Mouse (Mus musculus) heart, embryonic 16.5 days (tissue): ENCODE results near the gene Iqcf1. TPM values are rescaled to one million over a fixed set of nuclear protein-coding genes. Genes with fewer than 3 reads are reported as not detected.

ENCODE experiments used
- ATAC-seq: fragments of 200-750 bp; cut with Nextera tagmentation; replicated peaks from 2 replicates; pipeline ENCODE4 v1.8.0; 2017; ENCODE audit warnings: moderate number of reproducible peaks; ENCODE audit not compliant: insufficient read depth, low FRiP score; ENCODE audit errors: extremely low read depth
- H3K27ac ChIP-seq: fragments of 300-500 bp; sonication (generic); 2 replicates; pipeline ENCODE4 v1.5.1; 2014; ENCODE audit warnings: mild to moderate bottlenecking, low read length, control low read depth, moderate library complexity
- H3K27me3 ChIP-seq: fragments of 300-500 bp; sonication (generic); 2 replicates; pipeline ENCODE4 v1.6.1; 2014; ENCODE audit warnings: low read length, mixed read lengths; ENCODE audit not compliant: control insufficient read depth, insufficient read depth
- H3K36me3 ChIP-seq: fragments of 300-500 bp; sonication (generic); 2 replicates; pipeline ENCODE4 v1.6.1; 2014; ENCODE audit not compliant: control insufficient read depth, insufficient read depth
- H3K4me1 ChIP-seq: fragments of 300-500 bp; sonication (generic); 2 replicates; pipeline ENCODE4 v1.6.1; 2014; ENCODE audit warnings: low read length, mixed read lengths; ENCODE audit not compliant: control insufficient read depth, insufficient read depth
- H3K4me2 ChIP-seq: fragments of 300-500 bp; sonication (generic); 2 replicates; pipeline ENCODE4 v1.6.1; 2014; ENCODE audit warnings: low read depth, mild to moderate bottlenecking, control low read depth, low read length
- H3K4me3 ChIP-seq: fragments of 300-500 bp; sonication (generic); 2 replicates; pipeline ENCODE4 v1.5.1; 2014; ENCODE audit warnings: mild to moderate bottlenecking, control low read depth, low read length
- H3K9ac ChIP-seq: fragments of 300-500 bp; sonication (generic); 2 replicates; pipeline ENCODE4 v1.6.1; 2014; ENCODE audit warnings: low read length, control low read depth
- H3K9me3 ChIP-seq: fragments of 300-500 bp; sonication (generic); replicated peaks from 2 replicates; pipeline ENCODE4 v1.6.1; 2016; ENCODE audit warnings: low read length; ENCODE audit not compliant: control insufficient read depth
- WGBS: fragments of 180-500 bp; shearing (Covaris S2); extraction: QIAGEN DNeasy Blood & Tissue Kit; methylation state at CpG from one replicate; pipeline ENCODE4 v1.1.7; 2014; 5-methylcytosine and 5-hydroxymethylcytosine counted together
- polyA plus RNA-seq: library from polyadenylated mRNA; unstranded; fragments of >200 nt; fragmentation: Nextera tagmentation; extraction: Ambion mirVana; gene quantifications from 2 replicates; pipeline ENCODE4 v1.2.1, GENCODE M21; 2015

Iqcf1 gene
- polyA plus RNA-seq, 1 experiment from 2014 or later: not detected

DNA sequence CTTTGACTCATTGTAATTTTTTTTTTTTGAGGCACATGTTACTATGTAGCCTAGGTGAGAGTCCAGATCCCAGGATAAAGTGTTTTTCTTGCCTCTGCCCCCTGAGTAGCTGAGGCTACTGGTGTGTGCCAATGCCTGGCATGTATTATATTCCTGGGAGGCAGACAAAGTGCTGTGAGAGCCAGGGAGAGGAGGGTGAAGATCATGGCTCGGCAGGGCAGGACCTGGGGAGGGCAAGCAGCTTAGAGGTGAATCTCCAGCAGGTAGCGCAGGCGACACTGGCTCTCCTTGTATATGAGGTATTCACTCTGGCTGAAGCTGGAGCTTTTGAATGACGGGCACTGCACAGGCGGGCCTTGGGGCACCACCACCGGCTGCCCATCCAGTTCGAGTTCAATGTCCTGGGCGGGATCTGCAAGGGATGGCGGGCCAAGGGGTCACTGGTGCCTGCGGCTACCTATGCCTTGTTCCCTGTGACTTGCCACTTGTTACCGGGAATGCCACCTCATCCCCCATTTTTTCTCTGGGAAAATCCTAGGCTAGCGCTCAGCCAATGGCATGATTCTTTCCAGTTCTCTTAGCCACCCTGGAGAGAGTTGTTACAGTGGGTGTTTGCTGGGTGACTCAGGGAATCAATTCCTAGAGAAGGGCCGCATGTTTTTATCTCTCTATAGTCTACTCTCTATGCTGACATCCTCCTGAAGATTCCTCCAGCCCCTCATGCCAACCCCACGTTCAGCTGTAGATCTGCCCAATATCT is 28.6 kb upstream of the Iqcf1 start:
- Histone ChIP-seq H3K4me2 (0 out of 2 replicates have a peak overlapping the region, but pooled peaks have one; percentile 29), H3K4me1 (peaks cover 13% of the 10 kb centered on the region), H3K27me3 (0 out of 2 replicates have a peak, but pooled peaks cover under 1% of the 10 kb centered on the region), H3K9ac (no peak overlapping the region), H3K9me3 (no peaks in the 10 kb centered on the region), H3K36me3 (no peaks in the 10 kb centered on the region), H3K27ac (no peak overlapping the region), H3K4me3 (no peak overlapping the region)
- no peak for ATAC-seq
- WGBS: 66% methylated on average over 14 of the region's 14 CpGs

DNA sequence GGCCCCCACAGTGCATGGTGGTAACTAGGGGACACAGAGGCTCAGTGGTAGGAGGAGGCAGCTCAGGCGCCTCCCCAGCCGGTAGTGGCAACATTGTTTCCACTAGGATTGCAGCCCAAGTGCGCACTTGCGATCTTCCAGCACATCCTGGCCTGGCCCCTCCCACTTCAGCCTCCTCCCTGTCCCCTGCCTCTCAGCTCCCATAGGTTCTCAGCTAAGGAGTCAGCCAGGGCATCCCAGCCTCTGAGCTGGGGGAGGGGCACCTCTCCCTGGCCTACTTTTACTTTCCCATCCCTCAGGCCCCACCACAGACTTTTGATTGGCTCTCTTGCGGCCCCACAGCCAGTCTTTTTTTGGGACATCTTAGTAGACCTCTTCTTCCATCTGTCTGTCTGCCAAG is 27.9 kb upstream of the Iqcf1 start:
- H3K9ac ChIP-seq: no peak overlapping the region
- H3K27me3 ChIP-seq: no peaks in the 10 kb centered on the region
- 0 out of 2 replicates have a peak overlapping the region, but pooled peaks have one; percentile 29 for H3K4me2 ChIP-seq
- H3K4me1 ChIP-seq: peaks cover 19% of the 10 kb centered on the region
- no peaks in the 10 kb centered on the region for H3K36me3 ChIP-seq
- ATAC-seq: 0 out of 2 replicates have a peak, but pooled peaks have one; percentile 3
- H3K27ac ChIP-seq: no peak overlapping the region
- no peaks in the 10 kb centered on the region for H3K9me3 ChIP-seq
- H3K4me3 ChIP-seq: no peak overlapping the region
- 17% methylated on average over 5 of the region's 5 CpGs for WGBS

DNA sequence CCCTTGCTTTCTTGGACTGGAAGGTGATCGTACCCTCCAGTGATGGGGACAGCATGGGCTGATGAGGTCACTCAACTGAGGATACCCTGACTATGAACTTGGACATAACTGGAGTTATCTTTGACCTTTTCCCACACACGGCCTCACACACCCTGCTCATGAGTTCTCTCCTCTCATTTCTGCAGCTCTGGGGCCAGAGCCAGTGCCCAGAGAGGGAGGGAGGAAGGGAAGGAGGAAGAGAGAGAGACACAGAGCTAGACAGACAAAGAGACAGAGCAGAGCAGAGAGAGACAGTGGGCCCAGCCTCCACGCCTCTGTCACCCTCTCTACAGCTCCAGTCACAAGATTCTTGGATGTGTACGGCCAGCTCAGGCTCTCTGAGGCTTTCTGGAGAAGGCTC is 27.4 kb upstream of the Iqcf1 start:
- Histone ChIP-seq H3K27me3 (no peaks in the 10 kb centered on the region), H3K27ac (peak overlapping the region; percentile 20; the same call in 1 of the 2 replicates), H3K4me1 (peaks cover 19% of the 10 kb centered on the region), H3K9me3 (no peaks in the 10 kb centered on the region), H3K36me3 (no peaks in the 10 kb centered on the region), H3K9ac (no peak overlapping the region), H3K4me2 (no peak overlapping the region), H3K4me3 (no peak overlapping the region)
- no peak for ATAC-seq
- 54% methylated on average over 4 of the region's 4 CpGs for WGBS

DNA sequence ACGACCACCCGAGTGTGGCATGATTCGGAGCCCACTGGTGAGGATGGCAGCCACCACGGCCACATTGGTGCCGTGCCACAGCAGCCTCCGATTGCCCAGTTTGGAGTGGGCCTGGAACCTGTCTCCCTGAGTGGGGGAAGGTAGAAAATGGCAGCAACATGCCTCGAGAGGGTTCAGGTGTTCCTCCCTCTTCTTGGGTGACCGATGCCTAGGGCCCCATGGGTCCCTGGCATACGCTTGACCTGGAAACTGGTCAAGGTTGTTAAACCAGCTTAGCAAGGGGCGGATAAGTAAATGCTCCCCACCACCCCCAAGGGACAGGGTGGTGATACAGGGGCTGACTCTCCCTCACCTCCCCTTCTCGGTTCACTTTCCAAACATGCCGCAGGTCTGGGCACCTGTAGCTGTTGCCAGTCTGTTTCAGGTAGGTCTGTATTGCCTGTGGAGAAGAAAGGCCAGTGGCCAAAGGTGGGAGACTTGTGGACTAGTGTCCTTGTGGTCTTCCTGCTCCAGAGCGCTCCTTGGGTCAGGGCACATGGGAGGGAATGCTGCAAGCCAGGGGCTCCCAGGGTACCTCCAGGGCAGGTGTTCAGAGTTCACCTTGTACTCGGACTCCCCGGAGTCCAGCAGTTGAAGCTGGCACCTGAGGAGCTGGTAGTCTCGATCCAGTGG is 26.6 kb upstream of the Iqcf1 start:
- H3K9me3 ChIP-seq: no peaks in the 10 kb centered on the region
- H3K4me1 ChIP-seq: peaks cover 26% of the 10 kb centered on the region
- H3K36me3 ChIP-seq: no peaks in the 10 kb centered on the region
- 91% methylated on average over 16 of the region's 16 CpGs for WGBS
- H3K4me3 ChIP-seq: no peak overlapping the region
- no peak overlapping the region for H3K4me2 ChIP-seq
- no peaks in the 10 kb centered on the region for H3K27me3 ChIP-seq
- no peak for ATAC-seq
- no peak overlapping the region for H3K9ac ChIP-seq
- H3K27ac ChIP-seq: no peak overlapping the region

DNA sequence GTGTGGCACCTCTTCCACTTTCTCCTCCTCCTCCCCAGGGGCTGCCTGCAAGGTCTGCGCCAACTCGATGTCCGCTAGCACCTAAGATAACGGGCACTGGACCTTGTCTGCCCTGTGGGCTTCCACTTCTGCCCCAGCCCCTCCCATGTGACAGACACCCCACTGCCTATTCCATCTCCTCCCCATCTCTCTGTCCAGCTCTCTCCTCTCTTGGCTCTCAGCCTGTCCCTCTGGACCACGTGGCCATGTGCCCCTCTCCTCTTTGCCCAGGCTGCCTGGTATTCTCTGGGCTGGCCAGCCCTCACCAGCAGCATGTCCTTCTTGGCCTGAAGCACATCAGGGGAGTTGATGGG is 26.0 kb upstream of the Iqcf1 start:
- Histone ChIP-seq H3K4me2 (no peak overlapping the region), H3K4me1 (peaks cover 27% of the 10 kb centered on the region), H3K9ac (no peak overlapping the region), H3K27me3 (no peaks in the 10 kb centered on the region), H3K4me3 (no peak overlapping the region), H3K9me3 (no peaks in the 10 kb centered on the region), H3K27ac (no peak overlapping the region), H3K36me3 (no peaks in the 10 kb centered on the region)
- ATAC-seq: no peak
- WGBS: 81% methylated on average over 5 of the region's 5 CpGs

DNA sequence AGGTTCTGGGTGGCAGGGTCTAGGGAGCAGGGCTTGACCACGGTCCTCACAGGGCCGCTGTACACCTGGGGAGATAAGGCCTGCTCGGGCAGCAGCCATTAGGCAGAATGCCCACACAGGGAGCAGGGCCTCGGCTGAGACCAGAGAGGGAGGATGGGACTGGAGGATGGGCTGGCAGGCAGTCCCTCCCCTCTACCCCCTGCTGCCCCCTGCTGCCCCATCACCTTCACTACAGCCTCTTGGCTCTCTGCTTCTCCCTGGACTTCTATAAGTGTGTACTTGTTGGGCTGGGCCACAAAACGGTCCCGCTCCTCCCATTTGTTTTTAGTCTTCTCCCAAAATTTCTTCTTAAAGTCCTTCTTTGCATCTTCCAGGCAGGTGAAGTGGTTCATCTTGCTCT is 25.3 kb upstream of the Iqcf1 start:
- 5% methylated on average over 6 of the region's 6 CpGs for WGBS
- Histone ChIP-seq H3K9me3 (no peaks in the 10 kb centered on the region), H3K9ac (no peak overlapping the region; the same call in 1 of the 2 replicates), H3K27ac (no peak overlapping the region), H3K4me3 (no peak overlapping the region), H3K4me1 (peaks cover 27% of the 10 kb centered on the region), H3K27me3 (no peaks in the 10 kb centered on the region), H3K4me2 (no peak overlapping the region), H3K36me3 (no peaks in the 10 kb centered on the region)
- ATAC-seq: no peak

DNA sequence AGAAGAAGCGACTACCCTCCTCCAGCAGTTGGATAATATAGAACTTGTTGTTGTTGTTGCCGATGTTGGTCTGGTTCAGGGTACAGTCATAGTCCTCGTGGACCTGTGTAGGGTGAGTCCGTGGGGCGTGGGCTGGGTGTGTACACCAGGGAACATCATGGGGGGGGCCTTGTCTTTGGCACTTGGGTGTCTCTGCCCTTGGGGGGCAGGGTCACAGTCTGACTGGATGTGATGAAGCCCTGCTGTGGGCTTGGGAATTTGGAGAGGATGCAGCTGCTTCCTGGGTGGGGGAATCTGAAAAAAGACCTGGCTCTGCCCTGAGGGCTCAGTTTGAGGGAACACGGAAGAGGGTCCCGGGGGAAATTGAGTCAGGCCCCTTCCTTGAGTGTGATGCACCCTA is 24.7 kb upstream of the Iqcf1 start:
- WGBS: 72% methylated on average over 7 of the region's 7 CpGs
- H3K27me3 ChIP-seq: no peaks in the 10 kb centered on the region
- no peak overlapping the region for H3K27ac ChIP-seq
- no peak overlapping the region for H3K4me2 ChIP-seq
- H3K36me3 ChIP-seq: no peaks in the 10 kb centered on the region
- H3K9ac ChIP-seq: no peak overlapping the region
- no peak overlapping the region for H3K4me3 ChIP-seq
- H3K9me3 ChIP-seq: no peaks in the 10 kb centered on the region
- H3K4me1 ChIP-seq: peaks cover 27% of the 10 kb centered on the region
- ATAC-seq: no peak

DNA sequence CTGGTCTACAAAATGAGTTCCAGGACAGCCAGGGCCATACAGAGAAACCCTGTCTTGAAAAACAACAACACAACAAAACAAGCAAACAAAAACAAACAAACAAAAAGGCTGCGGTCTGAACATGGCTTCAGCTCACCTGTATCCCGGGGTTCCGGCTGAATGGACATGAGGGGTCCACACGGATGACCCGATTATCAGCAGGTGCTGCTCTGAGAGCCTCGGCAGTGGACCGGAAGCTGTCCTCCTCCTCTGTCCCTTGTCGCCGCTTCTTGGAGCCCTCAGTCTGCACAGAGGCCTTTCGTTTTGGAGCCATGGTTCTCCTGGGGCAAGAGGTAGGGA is 24.1 kb upstream of the Iqcf1 start, which contains the start of gene Rrp9:
Gene Rrp9, plus strand, starts transcription at position 301 of the 339 bp plus-strand sequence.
- Histone ChIP-seq H3K9me3 (no peaks in the 10 kb centered on the region), H3K9ac (peak within 1 kb of the TSS; percentile 64), H3K4me3 (peak within 1 kb of the TSS; percentile 34), H3K4me1 (peaks cover 27% of the 10 kb centered on the region), H3K36me3 (peaks cover 2% of the 10 kb centered on the region; the same call in 1 of the 2 replicates), H3K27me3 (no peaks in the 10 kb centered on the region), H3K27ac (peak within 1 kb of the TSS; percentile 78), H3K4me2 (peak within 1 kb of the TSS; percentile 63)
- ATAC-seq: no peak
- WGBS: 80% methylated on average over 10 of the region's 10 CpGs
